ENCODE assay signal across 8 mouse cellular contexts in genomic region chr2:18996451-18997211, GRCm38 (mm10). TPM values are rescaled to one million over a fixed set of nuclear protein-coding genes. Genes with fewer than 3 reads are reported as not detected.
DNase-seq lines count a peak whose midpoint lies in the region; ATAC-seq lines count a peak whose summit lies in the region.

No protein-coding gene starts in this region.

- DNase-seq in CD4-positive, CD25-positive, alpha-beta regulatory T cell, adult 2 months (ENCODE audit: low read depth, low spot score) = peak; percentile 44
- DNase-seq in adrenal gland, adult 18-20 months (ENCODE audit: low spot score in 2 of 2) = peak; percentile 36 to 39
- peak; percentile 42 for DNase-seq in embryonic facial prominence, embryonic 11.5 days (ENCODE audit: low spot score)
- DNase-seq in hindbrain, embryonic 10.5 days (ENCODE audit: low spot score) = peak; percentile 30
- peak; percentile 53 for DNase-seq in midbrain, embryonic 14.5 days
- DNase-seq in splenic B cell, adult 2 months (ENCODE audit: low read depth, low spot score) = peak; percentile 32

- no peaks in the 10 kb centered on the region for H3K36me3 ChIP-seq in embryonic facial prominence, embryonic 11.5 days (replicated peaks; ENCODE audit: control insufficient read depth, insufficient read depth, low read depth, low read length)
- no peaks in the 10 kb centered on the region for H3K36me3 ChIP-seq in hindbrain, embryonic 10.5 days
- no peaks in the 10 kb centered on the region for H3K36me3 ChIP-seq in limb, embryonic 12.5 days
- no peaks in the 10 kb centered on the region for H3K36me3 ChIP-seq in midbrain, embryonic 14.5 days (ENCODE audit: control insufficient read depth, insufficient read depth, low read length)
- no peaks in the 10 kb centered on the region; the same call in 1 of the 2 replicates for H3K36me3 ChIP-seq in splenic B cell, adult 2 months (ENCODE audit: control insufficient read depth, insufficient read depth, low read length, poor library complexity, severe bottlenecking)

- no peaks in the 10 kb centered on the region for H3K4me1 ChIP-seq in embryonic facial prominence, embryonic 11.5 days (ENCODE audit: control insufficient read depth, insufficient read depth, low read length)
- H3K4me1 ChIP-seq in hindbrain, embryonic 10.5 days (replicated peaks) = peaks cover 30% of the 10 kb centered on the region
- peaks cover 21% of the 10 kb centered on the region for H3K4me1 ChIP-seq in limb, embryonic 12.5 days (replicated peaks)
- peaks cover 10% of the 10 kb centered on the region for H3K4me1 ChIP-seq in midbrain, embryonic 14.5 days (ENCODE audit: control insufficient read depth, insufficient read depth, low read length)

- ATAC-seq in CD4-positive, CD25-positive, alpha-beta regulatory T cell, adult 4 months = no peak
- ATAC-seq in embryonic facial prominence, embryonic 11.5 days (replicated peaks; ENCODE audit: insufficient number of reproducible peaks, low FRiP score, low TSS enrichment, low read depth) = no peak
- ATAC-seq in limb, embryonic 12.5 days (ENCODE audit: insufficient number of reproducible peaks, insufficient read depth, low FRiP score, low TSS enrichment, low read depth) = no peak
- no peak for ATAC-seq in midbrain, embryonic 14.5 days (ENCODE audit: low FRiP score, low TSS enrichment)

- WGBS in embryonic facial prominence, embryonic 11.5 days = under 1% methylated on average over 25 of the region's 25 CpGs
- WGBS in hindbrain, embryonic 10.5 days = under 1% methylated on average over 25 of the region's 25 CpGs
- WGBS in limb, embryonic 12.5 days = under 1% methylated on average over 25 of the region's 25 CpGs
- under 1% methylated on average over 25 of the region's 25 CpGs for WGBS in midbrain, embryonic 14.5 days

- H3K4me2 ChIP-seq in embryonic facial prominence, embryonic 11.5 days (ENCODE audit: low read depth, low read length) = peak overlapping the region; percentile 85
- peak overlapping the region; percentile 96 for H3K4me2 ChIP-seq in limb, embryonic 12.5 days
- H3K4me2 ChIP-seq in midbrain, embryonic 14.5 days (ENCODE audit: low read length) = peak overlapping the region; percentile 97

- H3K9ac ChIP-seq in embryonic facial prominence, embryonic 11.5 days (replicated peaks; ENCODE audit: low read length) = peak overlapping the region; percentile 74
- peak overlapping the region; percentile 76 for H3K9ac ChIP-seq in limb, embryonic 12.5 days (replicated peaks)
- H3K9ac ChIP-seq in midbrain, embryonic 14.5 days (replicated peaks; ENCODE audit: low read length) = peak overlapping the region; percentile 84; the same call in 1 of the 2 replicates

- no peaks in the 10 kb centered on the region for H3K27me3 ChIP-seq in embryonic facial prominence, embryonic 11.5 days (ENCODE audit: control insufficient read depth, insufficient read depth, low read length)
- H3K27me3 ChIP-seq in hindbrain, embryonic 10.5 days (ENCODE audit: insufficient read depth, poor library complexity, severe bottlenecking) = no peaks in the 10 kb centered on the region
- H3K27me3 ChIP-seq in limb, embryonic 12.5 days = no peaks in the 10 kb centered on the region; the same call in 1 of the 2 replicates
- 0 out of 2 replicates have a peak, but pooled peaks cover 3% of the 10 kb centered on the region for H3K27me3 ChIP-seq in midbrain, embryonic 14.5 days (ENCODE audit: control insufficient read depth, insufficient read depth, low read length)
- H3K27me3 ChIP-seq in splenic B cell, adult 2 months (ENCODE audit: control insufficient read depth, insufficient read depth, low read length, poor library complexity, severe bottlenecking) = no peaks in the 10 kb centered on the region

- H3K9me3 ChIP-seq in embryonic facial prominence, embryonic 11.5 days (replicated peaks; ENCODE audit: control insufficient read depth, low read length) = no peaks in the 10 kb centered on the region
- H3K9me3 ChIP-seq in hindbrain, embryonic 10.5 days = peaks cover 2% of the 10 kb centered on the region; the same call in 1 of the 2 replicates
- H3K9me3 ChIP-seq in limb, embryonic 12.5 days = no peaks in the 10 kb centered on the region
- no peaks in the 10 kb centered on the region for H3K9me3 ChIP-seq in midbrain, embryonic 14.5 days (ENCODE audit: control insufficient read depth, low read length)

- H3K27ac ChIP-seq in embryonic facial prominence, embryonic 11.5 days (replicated peaks; ENCODE audit: low read depth, low read length) = no peak overlapping the region
- peak overlapping the region; percentile 92 for H3K27ac ChIP-seq in hindbrain, embryonic 10.5 days
- no peak overlapping the region for H3K27ac ChIP-seq in limb, embryonic 12.5 days
- H3K27ac ChIP-seq in midbrain, embryonic 14.5 days (replicated peaks; ENCODE audit: low read depth, low read length) = no peak overlapping the region

- peak overlapping the region; percentile 63 for H3K4me3 ChIP-seq in embryonic facial prominence, embryonic 11.5 days (ENCODE audit: low read depth, low read length)
- H3K4me3 ChIP-seq in hindbrain, embryonic 10.5 days = peak overlapping the region; percentile 84
- peak overlapping the region; percentile 71 for H3K4me3 ChIP-seq in limb, embryonic 12.5 days (replicated peaks)
- peak overlapping the region; percentile 81 for H3K4me3 ChIP-seq in midbrain, embryonic 14.5 days (replicated peaks; ENCODE audit: low read depth, low read length)

RNA-seq across cellular contexts. Expression of gene Pip4k2a, which starts 1.3 kb away (rescaled TPM):
- 10 to 100 TPM; 23.7 to 25.2 TPM for polyA plus RNA-seq in CD4-positive, CD25-positive, alpha-beta regulatory T cell, adult 4 months (2017; shearing (Covaris generic))
- 10 to 100 TPM; 19.4 to 40.7 TPM for total RNA-seq in adrenal gland, adult 18-20 months (2021)
- 9.5 and 9.7 TPM in 2 replicates for polyA plus RNA-seq in embryonic facial prominence, embryonic 11.5 days (2014; fragmentation: Nextera tagmentation; extraction: Ambion mirVana)
- polyA plus RNA-seq in hindbrain, embryonic 10.5 days (2016; fragmentation: Nextera tagmentation; extraction: Ambion mirVana) = 7.7 and 9.0 TPM in 2 replicates
- 9.9 and 12.0 TPM in 2 replicates for polyA plus RNA-seq in limb, embryonic 12.5 days (2016; fragmentation: Nextera tagmentation; extraction: Ambion mirVana)
- polyA plus RNA-seq in midbrain, embryonic 14.5 days (2014; fragmentation: Nextera tagmentation; extraction: Ambion mirVana) = 10.3 and 11.8 TPM in 2 replicates

RNA-seq across cellular contexts. Expression of gene 4930426L09Rik, which starts 1.5 kb away (rescaled TPM):
- polyA plus RNA-seq in CD4-positive, CD25-positive, alpha-beta regulatory T cell, adult 4 months (2017; shearing (Covaris generic)) = under 1 TPM; 0.30 to 0.57 TPM
- 1 to 10 TPM in 1 of 2 experiments, under 1 TPM in 1; 0.96 to 1.2 TPM for total RNA-seq in adrenal gland, adult 18-20 months (2021)
- 0.24 and 0.32 TPM in 2 replicates for polyA plus RNA-seq in embryonic facial prominence, embryonic 11.5 days (2014; fragmentation: Nextera tagmentation; extraction: Ambion mirVana)
- 0.17 and 0.55 TPM in 2 replicates for polyA plus RNA-seq in hindbrain, embryonic 10.5 days (2016; fragmentation: Nextera tagmentation; extraction: Ambion mirVana)
- polyA plus RNA-seq in limb, embryonic 12.5 days (2016; fragmentation: Nextera tagmentation; extraction: Ambion mirVana) = 0.14 and 0.47 TPM in 2 replicates
- 0.47 and 0.49 TPM in 2 replicates for polyA plus RNA-seq in midbrain, embryonic 14.5 days (2014; fragmentation: Nextera tagmentation; extraction: Ambion mirVana)
